Mouse (Mus musculus) spleen, adult 2 months (tissue): ENCODE data around the gene Fam155a.

Source experiments
- CTCF ChIP-seq: fragments of 200-500 bp; IDR thresholded peaks from 2 replicates; pipeline ENCODE4 v1.5.1; 2011; ENCODE audit warnings: mild to moderate bottlenecking, inconsistent platforms; ENCODE audit not compliant: insufficient read depth, insufficient read length, insufficient replicate concordance; ENCODE audit errors: extremely low read depth
- POLR2A ChIP-seq: fragments of 200-500 bp; IDR thresholded peaks from 2 replicates; pipeline ENCODE4 v1.6.1; 2011; ENCODE audit warnings: low read depth, low read length, inconsistent platforms

- TF ChIP-seq CTCF: no peak
- TF ChIP-seq POLR2A: no peak
Observed at GRCm38 (mm10) chr8:9159322-9159721, 611.6 kb downstream of the Fam155a start.
